Mouse (Mus musculus): ENCODE data around the gene Ang6. TPM values are rescaled to one million over a fixed set of nuclear protein-coding genes. Genes with fewer than 3 reads are reported as not detected.
"Not testable (repeated sequence)": the region's sequence is repeated elsewhere in the genome, so short reads cannot be mapped to it uniquely, and the experiment has no call there.

Gene Ang6
- polyA plus RNA-seq (2015; fragmentation: Nextera tagmentation; extraction: Ambion mirVana), result not detected in 2 replicates

DNA sequence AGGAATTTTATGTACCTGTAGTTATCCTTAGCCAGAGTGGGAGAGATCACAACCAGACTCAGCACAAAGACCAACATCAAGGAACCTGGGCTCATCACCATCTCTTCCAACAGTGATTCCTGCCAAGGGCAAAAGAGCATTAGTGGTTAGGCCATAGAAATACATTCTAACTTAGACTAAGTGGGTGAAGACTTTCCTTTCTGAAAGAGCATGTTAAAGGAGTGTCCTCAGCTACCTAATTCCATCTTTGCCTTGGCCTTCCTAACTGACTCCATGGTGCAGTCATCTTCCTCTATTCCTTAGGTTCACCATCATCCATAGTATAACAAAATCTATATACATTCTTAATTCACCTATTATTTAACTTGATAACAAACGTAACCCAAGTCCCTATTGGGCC lies at the start of gene Ang6:
TSS of gene Ang6 (minus strand) at position 101 of the 400 bp plus-strand sequence.
- no peaks in the 10 kb centered on the region for H3K9me3 ChIP-seq (replicated peaks; ENCODE audit: control insufficient read depth, low read length)
- no peak within 1 kb of the TSS for H3K4me2 ChIP-seq (ENCODE audit: low read depth, low read length)
- H3K36me3 ChIP-seq (ENCODE audit: control insufficient read depth, insufficient read depth, low read length), result no peaks in the 10 kb centered on the region
- H3K4me1 ChIP-seq (ENCODE audit: control insufficient read depth, insufficient read depth, low read length), result no peaks in the 10 kb centered on the region
- H3K27me3 ChIP-seq (ENCODE audit: control insufficient read depth, insufficient read depth, low read length), result no peaks in the 10 kb centered on the region
- 71% methylated on average over 1 of the region's 1 CpGs for WGBS
- H3K9ac ChIP-seq (ENCODE audit: low read length), result no peak within 1 kb of the TSS
- ATAC-seq (ENCODE audit: insufficient read depth, low FRiP score), result no peak
- no peak within 1 kb of the TSS for H3K4me3 ChIP-seq (replicated peaks; ENCODE audit: low read length)
- no peak within 1 kb of the TSS for H3K27ac ChIP-seq (ENCODE audit: low read length)

DNA sequence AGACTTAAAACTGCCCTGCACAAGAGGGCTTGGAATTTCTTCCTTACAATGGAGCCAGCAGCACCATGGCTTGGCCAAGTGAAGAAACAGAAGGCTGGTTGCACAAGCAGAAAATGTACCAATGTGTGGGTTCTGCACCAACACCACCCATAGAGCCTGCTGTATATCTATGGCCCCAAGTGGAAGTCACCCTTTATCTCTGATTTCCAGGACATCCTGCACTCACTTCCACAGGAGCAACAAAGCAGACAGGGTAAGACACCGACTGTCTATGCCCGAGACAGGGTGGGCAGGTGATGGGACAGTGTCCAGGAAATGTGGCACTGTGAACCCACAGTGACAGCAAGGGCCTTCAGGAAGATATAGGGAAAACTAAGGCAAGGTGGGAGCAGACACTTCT lies 44.5 kb upstream of the Ang6 start:
- not testable (repeated sequence) for ATAC-seq (ENCODE audit: insufficient read depth, low FRiP score); H3K4me1 ChIP-seq (ENCODE audit: control insufficient read depth, insufficient read depth, low read length); H3K9me3 ChIP-seq (replicated peaks; ENCODE audit: control insufficient read depth, low read length); H3K27me3 ChIP-seq (ENCODE audit: control insufficient read depth, insufficient read depth, low read length); H3K36me3 ChIP-seq (ENCODE audit: control insufficient read depth, insufficient read depth, low read length); H3K27ac ChIP-seq (ENCODE audit: low read length); H3K9ac ChIP-seq (ENCODE audit: low read length); H3K4me3 ChIP-seq (replicated peaks; ENCODE audit: low read length); H3K4me2 ChIP-seq (ENCODE audit: low read depth, low read length)
- WGBS, result 91% methylated on average over 2 of the region's 2 CpGs

DNA sequence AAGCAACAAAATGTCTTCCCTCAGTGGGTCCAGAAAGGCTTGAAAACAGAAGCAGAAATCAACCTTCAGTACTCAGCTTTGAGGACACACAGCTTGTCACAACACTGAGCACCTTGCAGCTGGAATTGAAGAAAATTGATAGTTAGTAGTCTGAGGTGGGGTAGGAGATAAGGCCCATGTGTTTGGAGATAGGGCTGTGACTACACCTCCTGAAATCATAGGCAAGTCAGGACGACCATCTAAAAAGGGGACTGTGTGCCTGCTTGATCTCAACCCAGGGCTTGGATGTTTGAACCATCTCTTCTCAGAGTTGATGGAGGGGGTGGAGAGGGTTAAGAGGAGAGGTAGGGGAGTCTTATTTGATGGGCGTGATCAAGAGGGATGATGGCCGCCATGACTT lies 29.8 kb upstream of the Ang6 start:
- not testable (repeated sequence) for H3K9me3 ChIP-seq (replicated peaks; ENCODE audit: control insufficient read depth, low read length); ATAC-seq (ENCODE audit: insufficient read depth, low FRiP score)
- WGBS, result 68% methylated on average over 1 of the region's 3 CpGs

DNA sequence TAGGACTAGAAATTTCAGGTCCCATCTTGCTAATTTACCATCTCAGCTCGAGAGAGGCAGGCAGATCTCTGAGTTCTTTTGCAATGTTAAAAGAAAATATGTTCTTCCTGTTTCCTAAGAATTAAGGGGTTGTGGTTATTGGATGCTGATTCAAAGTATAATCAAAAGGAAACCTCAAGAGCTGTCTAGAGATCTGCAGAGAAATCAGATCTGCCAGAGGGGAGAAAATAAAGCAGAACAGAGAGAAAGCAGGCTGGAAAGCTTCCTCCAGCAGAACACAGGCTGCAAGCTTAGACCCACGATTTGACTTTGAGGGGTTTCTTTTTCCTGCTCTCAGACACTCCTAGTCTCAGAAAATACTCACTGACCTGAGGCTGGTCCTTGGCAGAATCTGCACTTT lies 7.6 kb upstream of the Ang6 start:
- not testable (repeated sequence) for H3K27me3 ChIP-seq (ENCODE audit: control insufficient read depth, insufficient read depth, low read length); H3K4me1 ChIP-seq (ENCODE audit: control insufficient read depth, insufficient read depth, low read length); H3K27ac ChIP-seq (ENCODE audit: low read length); H3K4me2 ChIP-seq (ENCODE audit: low read depth, low read length); H3K9me3 ChIP-seq (replicated peaks; ENCODE audit: control insufficient read depth, low read length); ATAC-seq (ENCODE audit: insufficient read depth, low FRiP score); H3K9ac ChIP-seq (ENCODE audit: low read length); H3K36me3 ChIP-seq (ENCODE audit: control insufficient read depth, insufficient read depth, low read length); H3K4me3 ChIP-seq (replicated peaks; ENCODE audit: low read length)
- WGBS, result 55% methylated on average over 2 of the region's 2 CpGs

More for the DNA sequence above, 29.8 kb upstream of the Ang6 start:
- H3K36me3 ChIP-seq (ENCODE audit: control insufficient read depth, insufficient read depth, low read length); H3K9ac ChIP-seq (ENCODE audit: low read length); H3K4me2 ChIP-seq (ENCODE audit: low read depth, low read length); H3K27me3 ChIP-seq (ENCODE audit: control insufficient read depth, insufficient read depth, low read length); H3K27ac ChIP-seq (ENCODE audit: low read length); H3K4me1 ChIP-seq (ENCODE audit: control insufficient read depth, insufficient read depth, low read length); H3K4me3 ChIP-seq (replicated peaks; ENCODE audit: low read length): not testable (repeated sequence)

DNA sequence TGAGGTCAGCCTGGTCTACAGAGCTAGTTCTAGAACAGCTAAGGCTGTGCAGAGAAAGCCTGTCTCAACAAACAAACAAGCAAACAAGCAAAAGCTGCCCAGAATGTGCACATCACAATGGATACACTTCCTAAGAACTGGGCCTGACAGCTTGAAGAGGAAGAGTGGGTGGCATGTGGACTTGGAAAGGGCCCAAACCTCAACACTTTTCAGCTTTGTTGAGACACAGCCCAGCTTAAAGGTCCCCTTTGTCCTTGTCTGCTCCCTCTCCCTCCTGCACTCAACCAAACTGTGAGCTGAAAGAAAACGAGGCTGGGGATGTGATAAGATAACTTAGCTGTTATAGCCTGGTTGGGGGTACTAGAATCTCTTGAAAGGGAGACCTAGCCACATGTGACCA lies 6.0 kb upstream of the Ang6 start:
- H3K9me3 ChIP-seq (replicated peaks; ENCODE audit: control insufficient read depth, low read length); H3K4me1 ChIP-seq (ENCODE audit: control insufficient read depth, insufficient read depth, low read length); H3K4me2 ChIP-seq (ENCODE audit: low read depth, low read length); H3K27me3 ChIP-seq (ENCODE audit: control insufficient read depth, insufficient read depth, low read length); ATAC-seq (ENCODE audit: insufficient read depth, low FRiP score); H3K4me3 ChIP-seq (replicated peaks; ENCODE audit: low read length); H3K36me3 ChIP-seq (ENCODE audit: control insufficient read depth, insufficient read depth, low read length); H3K27ac ChIP-seq (ENCODE audit: low read length); H3K9ac ChIP-seq (ENCODE audit: low read length): not testable (repeated sequence)
- no CpG with 5 or more reads among the region's 1 CpGs for WGBS

DNA sequence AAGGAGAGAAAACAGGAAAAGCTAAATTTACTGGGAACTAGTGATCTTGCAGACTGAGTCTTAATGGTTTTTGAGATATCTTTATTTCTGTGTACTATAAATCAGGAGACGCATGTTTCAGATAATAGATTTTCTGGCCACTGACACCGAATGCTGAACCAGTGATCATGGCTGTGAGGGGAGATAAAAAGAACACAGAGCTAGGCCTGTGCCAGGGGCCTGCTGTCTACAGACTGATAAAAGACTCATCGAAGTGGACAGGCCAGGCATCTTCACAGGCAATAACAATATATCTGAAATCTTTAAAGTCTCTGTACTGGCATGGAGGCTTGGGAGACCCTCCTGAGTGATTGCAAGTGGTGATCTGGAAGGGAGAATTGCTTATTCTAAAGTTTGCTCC lies 469 bp downstream of the Ang6 start:
- Histone ChIP-seq H3K4me2 (ENCODE audit: low read depth, low read length) (no peak overlapping the region), H3K27ac (ENCODE audit: low read length) (no peak overlapping the region), H3K27me3 (ENCODE audit: control insufficient read depth, insufficient read depth, low read length) (no peaks in the 10 kb centered on the region), H3K4me3 (replicated peaks; ENCODE audit: low read length) (no peak overlapping the region), H3K9me3 (replicated peaks; ENCODE audit: control insufficient read depth, low read length) (no peaks in the 10 kb centered on the region), H3K4me1 (ENCODE audit: control insufficient read depth, insufficient read depth, low read length) (no peaks in the 10 kb centered on the region), H3K9ac (ENCODE audit: low read length) (no peak overlapping the region), H3K36me3 (ENCODE audit: control insufficient read depth, insufficient read depth, low read length) (no peaks in the 10 kb centered on the region)
- 76% methylated on average over 3 of the region's 3 CpGs for WGBS
- no peak for ATAC-seq (ENCODE audit: insufficient read depth, low FRiP score)

DNA sequence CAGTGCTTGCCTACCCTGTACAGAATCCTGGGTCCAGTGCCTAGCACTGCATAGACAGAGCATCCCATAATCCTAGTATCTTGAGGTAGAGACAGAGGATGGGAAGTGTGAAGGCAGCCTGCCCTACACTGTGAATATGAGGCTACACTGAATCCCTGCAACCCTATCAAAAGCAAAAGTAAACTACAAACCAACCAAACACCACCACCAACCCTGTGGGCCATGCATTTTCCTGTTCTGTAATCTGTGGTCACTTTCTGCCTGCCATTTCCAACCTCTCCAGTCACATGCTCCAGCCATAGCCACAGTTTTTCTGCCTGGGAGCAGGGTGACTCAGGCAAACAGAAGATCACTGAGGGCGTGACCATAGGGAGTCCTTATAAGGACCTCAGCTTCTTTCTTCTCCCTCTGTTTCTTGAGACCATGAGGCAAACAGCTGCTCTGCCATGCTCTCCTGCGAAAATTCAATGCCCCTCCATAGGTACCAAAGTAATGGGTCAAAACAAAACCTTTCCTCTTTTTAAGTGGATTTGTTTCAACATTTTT lies 3.5 kb downstream of the Ang6 start:
- H3K9me3 ChIP-seq (replicated peaks; ENCODE audit: control insufficient read depth, low read length); H3K4me1 ChIP-seq (ENCODE audit: control insufficient read depth, insufficient read depth, low read length); H3K36me3 ChIP-seq (ENCODE audit: control insufficient read depth, insufficient read depth, low read length); H3K4me3 ChIP-seq (replicated peaks; ENCODE audit: low read length); H3K27me3 ChIP-seq (ENCODE audit: control insufficient read depth, insufficient read depth, low read length); H3K4me2 ChIP-seq (ENCODE audit: low read depth, low read length); ATAC-seq (ENCODE audit: insufficient read depth, low FRiP score); H3K9ac ChIP-seq (ENCODE audit: low read length); H3K27ac ChIP-seq (ENCODE audit: low read length): not testable (repeated sequence)
- 74% methylated on average over 2 of the region's 2 CpGs for WGBS

DNA sequence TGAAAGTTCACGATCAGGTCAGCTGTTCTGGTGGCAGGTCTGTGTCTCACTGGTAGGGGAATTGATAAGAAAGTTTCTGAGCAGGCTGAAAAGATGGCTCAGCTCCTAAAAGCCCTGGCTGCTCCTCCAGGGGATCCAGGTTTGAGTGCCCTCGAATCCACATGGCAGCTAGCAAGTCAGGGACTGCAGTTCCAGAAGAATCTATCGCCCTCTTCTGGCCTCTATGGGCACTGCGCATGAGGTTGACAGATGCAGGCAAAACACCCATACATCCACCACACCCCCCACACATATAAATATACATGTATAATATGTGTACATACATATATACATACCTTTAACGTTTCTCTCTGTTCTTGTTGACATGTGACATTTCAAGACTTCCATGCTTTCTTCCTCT lies 14.7 kb downstream of the Ang6 start:
- not testable (repeated sequence) for H3K9ac ChIP-seq (ENCODE audit: low read length); H3K36me3 ChIP-seq (ENCODE audit: control insufficient read depth, insufficient read depth, low read length); H3K27me3 ChIP-seq (ENCODE audit: control insufficient read depth, insufficient read depth, low read length); H3K4me3 ChIP-seq (replicated peaks; ENCODE audit: low read length); ATAC-seq (ENCODE audit: insufficient read depth, low FRiP score); H3K4me1 ChIP-seq (ENCODE audit: control insufficient read depth, insufficient read depth, low read length); H3K9me3 ChIP-seq (replicated peaks; ENCODE audit: control insufficient read depth, low read length); H3K4me2 ChIP-seq (ENCODE audit: low read depth, low read length); H3K27ac ChIP-seq (ENCODE audit: low read length)
- 14% methylated on average over 5 of the region's 5 CpGs for WGBS

DNA sequence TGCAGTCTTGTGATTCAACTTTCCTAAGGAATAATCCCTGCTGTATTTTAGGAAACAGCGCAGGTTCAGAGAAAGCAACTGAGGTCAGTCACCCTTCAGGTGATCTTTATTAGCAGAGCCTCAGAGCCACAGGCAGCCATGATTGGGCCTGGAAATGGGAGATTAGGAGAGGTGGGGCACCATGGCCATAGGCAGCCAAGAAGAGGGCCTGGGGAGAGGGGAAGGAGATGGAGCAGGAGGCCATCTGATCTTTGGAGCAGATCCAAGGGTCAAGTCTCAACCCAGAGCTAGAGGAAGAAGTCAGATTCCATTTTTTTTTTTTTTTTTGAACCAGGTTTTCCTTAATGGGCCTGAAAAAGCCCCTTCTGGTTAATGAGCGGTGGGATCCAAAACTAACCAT lies 15.9 kb downstream of the Ang6 start:
- H3K36me3 ChIP-seq (ENCODE audit: control insufficient read depth, insufficient read depth, low read length), result no peaks in the 10 kb centered on the region
- H3K4me2 ChIP-seq (ENCODE audit: low read depth, low read length), result no peak overlapping the region
- H3K9ac ChIP-seq (ENCODE audit: low read length), result no peak overlapping the region
- no peaks in the 10 kb centered on the region for H3K27me3 ChIP-seq (ENCODE audit: control insufficient read depth, insufficient read depth, low read length)
- 86% methylated on average over 2 of the region's 2 CpGs for WGBS
- no peak overlapping the region for H3K27ac ChIP-seq (ENCODE audit: low read length)
- no peaks in the 10 kb centered on the region for H3K4me1 ChIP-seq (ENCODE audit: control insufficient read depth, insufficient read depth, low read length)
- no peak overlapping the region for H3K4me3 ChIP-seq (replicated peaks; ENCODE audit: low read length)
- no peak for ATAC-seq (ENCODE audit: insufficient read depth, low FRiP score)
- H3K9me3 ChIP-seq (replicated peaks; ENCODE audit: control insufficient read depth, low read length), result no peaks in the 10 kb centered on the region

DNA sequence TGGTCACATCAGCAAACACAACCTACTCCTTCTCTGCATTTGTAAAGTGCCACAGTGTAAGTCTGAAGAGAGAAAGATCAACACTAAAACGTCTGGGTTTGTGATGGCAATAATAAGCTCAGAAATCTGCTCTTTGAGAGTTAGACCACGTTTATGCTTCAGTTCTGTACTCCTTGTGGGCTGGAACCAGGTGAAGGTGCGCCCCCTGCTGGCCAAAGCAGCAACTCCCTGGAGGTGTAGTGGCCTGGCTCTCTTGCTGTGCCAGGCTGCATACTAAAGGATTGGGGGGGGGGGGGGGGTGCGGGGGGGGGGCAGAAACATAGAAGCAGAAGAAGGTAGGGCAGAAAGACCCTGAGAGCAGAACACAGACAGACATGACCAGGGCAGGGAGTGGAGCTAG lies 18.2 kb downstream of the Ang6 start:
- Histone ChIP-seq H3K4me2 (ENCODE audit: low read depth, low read length) (no peak overlapping the region), H3K4me1 (ENCODE audit: control insufficient read depth, insufficient read depth, low read length) (no peaks in the 10 kb centered on the region), H3K36me3 (ENCODE audit: control insufficient read depth, insufficient read depth, low read length) (no peaks in the 10 kb centered on the region), H3K9ac (ENCODE audit: low read length) (no peak overlapping the region), H3K4me3 (replicated peaks; ENCODE audit: low read length) (no peak overlapping the region), H3K27ac (ENCODE audit: low read length) (no peak overlapping the region), H3K9me3 (replicated peaks; ENCODE audit: control insufficient read depth, low read length) (no peaks in the 10 kb centered on the region), H3K27me3 (ENCODE audit: control insufficient read depth, insufficient read depth, low read length) (no peaks in the 10 kb centered on the region)
- no peak for ATAC-seq (ENCODE audit: insufficient read depth, low FRiP score)
- WGBS, result 0% methylated on average over 4 of the region's 4 CpGs

Data from stomach, embryonic 16.5 days (tissue).